ENCODE assay signal across 18 mouse cellular contexts in genomic region chr6:56848974-56849373, GRCm38 (mm10). TPM values are rescaled to one million over a fixed set of nuclear protein-coding genes. Genes with fewer than 3 reads are reported as not detected.
DNase-seq lines count a peak whose midpoint lies in the region; ATAC-seq lines count a peak whose summit lies in the region.
"Had no signal": no experiment of that assay in that cellular context is flagged by ENCODE, and none has a peak within 500 bp of the region (broad histone marks: within the 10 kb centered on the region; RNA-seq: fewer than 3 reads in every experiment).

No protein-coding gene starts in this region.

- ATAC-seq in lung, embryonic 16.5 days (ENCODE audit: low read depth) = 0 out of 2 replicates have a peak, but pooled peaks have one; percentile 28
- no peak for ATAC-seq in midbrain, embryonic 16.5 days
- ATAC-seq: activated CD4-positive, CD25-positive, alpha-beta regulatory T cell, adult 4 months; forebrain, embryonic 14.5 days; forebrain, postnatal 0 days had no signal

- H3K27ac ChIP-seq in lung, embryonic 16.5 days (ENCODE audit: low read length) = no peak overlapping the region
- no peak overlapping the region for H3K27ac ChIP-seq in midbrain, embryonic 16.5 days (ENCODE audit: low read length)
- H3K27ac ChIP-seq: hindbrain, embryonic 12.5 days; hindbrain, embryonic 15.5 days had no signal

- H3K27me3 ChIP-seq in lung, embryonic 16.5 days (ENCODE audit: control insufficient read depth, insufficient read depth, low read depth, low read length) = no peaks in the 10 kb centered on the region
- H3K27me3 ChIP-seq in midbrain, embryonic 16.5 days (ENCODE audit: control insufficient read depth, insufficient read depth, low read depth, low read length) = no peaks in the 10 kb centered on the region
- H3K27me3 ChIP-seq: hindbrain, embryonic 12.5 days; hindbrain, embryonic 15.5 days had no signal

- no peaks in the 10 kb centered on the region for H3K9me3 ChIP-seq in lung, embryonic 16.5 days (ENCODE audit: control insufficient read depth, low read length)
- no peaks in the 10 kb centered on the region for H3K9me3 ChIP-seq in midbrain, embryonic 16.5 days (replicated peaks; ENCODE audit: control insufficient read depth, low read length, poor library complexity, severe bottlenecking)
- H3K9me3 ChIP-seq: hindbrain, embryonic 12.5 days; hindbrain, embryonic 15.5 days had no signal

- H3K4me3 ChIP-seq in lung, embryonic 16.5 days (ENCODE audit: low read length) = no peak overlapping the region
- no peak overlapping the region for H3K4me3 ChIP-seq in midbrain, embryonic 16.5 days (ENCODE audit: low read depth, low read length)
- H3K4me3 ChIP-seq: hindbrain, embryonic 12.5 days; hindbrain, embryonic 15.5 days had no signal

- H3K4me1 ChIP-seq in lung, embryonic 16.5 days (replicated peaks; ENCODE audit: control insufficient read depth, insufficient read depth, low read length) = no peaks in the 10 kb centered on the region
- no peaks in the 10 kb centered on the region for H3K4me1 ChIP-seq in midbrain, embryonic 16.5 days (ENCODE audit: control insufficient read depth, insufficient read depth, low read length)
- H3K4me1 ChIP-seq: hindbrain, embryonic 12.5 days; hindbrain, embryonic 15.5 days had no signal

- H3K36me3 ChIP-seq in lung, embryonic 16.5 days (ENCODE audit: control insufficient read depth, insufficient read depth, low read length) = peaks cover 7% of the 10 kb centered on the region; the same call in 1 of the 2 replicates
- H3K36me3 ChIP-seq in midbrain, embryonic 16.5 days (ENCODE audit: control insufficient read depth, insufficient read depth, low read length) = no peaks in the 10 kb centered on the region
- H3K36me3 ChIP-seq: hindbrain, embryonic 12.5 days; hindbrain, embryonic 15.5 days had no signal

- no peak overlapping the region for H3K9ac ChIP-seq in lung, embryonic 16.5 days (ENCODE audit: low read length)
- H3K9ac ChIP-seq in midbrain, embryonic 16.5 days (ENCODE audit: low read depth, low read length) = no peak overlapping the region
- H3K9ac ChIP-seq: forebrain, postnatal 0 days; hindbrain, embryonic 12.5 days; hindbrain, embryonic 15.5 days had no signal

- no peak overlapping the region for H3K4me2 ChIP-seq in lung, embryonic 16.5 days (ENCODE audit: low read depth, low read length)
- H3K4me2 ChIP-seq in midbrain, embryonic 16.5 days (ENCODE audit: low read length) = no peak overlapping the region
- H3K4me2 ChIP-seq: hindbrain, embryonic 12.5 days; hindbrain, embryonic 15.5 days had no signal

- no peak for DNase-seq in lung, postnatal 10 days
- DNase-seq in Muller cell, postnatal 12 days (ENCODE audit: inconsistent ontology term) = peak; percentile 56
- DNase-seq in R1 (ENCODE audit: low read depth, low spot score) = peak; percentile 9
- DNase-seq in neural tube, embryonic 10.5 days (ENCODE audit: extremely low spot score, low spot score) = no peak
- DNase-seq: adrenal gland, adult 8-10 months; adrenal gland, postnatal 25 days; cerebellum, adult 11-12 months; cerebellum, adult 9-10 months; cerebellum, postnatal 14 days; forebrain, postnatal 0 days; gastrocnemius, postnatal 25 days; heart, adult 18-20 months had no signal

- WGBS in lung, embryonic 16.5 days = 83% methylated on average over 3 of the region's 3 CpGs
- 89% methylated on average over 3 of the region's 3 CpGs for WGBS in midbrain, embryonic 16.5 days

RNA-seq across cellular contexts. Expression of gene Fkbp9, which starts 17.1 kb away (rescaled TPM):
- polyA plus RNA-seq in lung, embryonic 16.5 days (2015; fragmentation: Nextera tagmentation; extraction: Ambion mirVana) = 172 and 184 TPM in 2 replicates
- polyA plus RNA-seq in midbrain, embryonic 16.5 days (2015; fragmentation: Nextera tagmentation; extraction: Ambion mirVana) = 27.7 and 30.8 TPM in 2 replicates
- polyA plus RNA-seq: activated CD4-positive, CD25-positive, alpha-beta regulatory T cell, adult 4 months had no signal

RNA-seq across cellular contexts. Expression of gene Kbtbd2, which starts 51.4 kb away (rescaled TPM):
- polyA plus RNA-seq in lung, embryonic 16.5 days (2015; fragmentation: Nextera tagmentation; extraction: Ambion mirVana) = 27.8 and 28.3 TPM in 2 replicates
- 23.9 and 29.4 TPM in 2 replicates for polyA plus RNA-seq in midbrain, embryonic 16.5 days (2015; fragmentation: Nextera tagmentation; extraction: Ambion mirVana)

Comparison
In these comparisons a context has a peak if more than half of its experiments do, and no peak if none do; other contexts are left out.
1. DNase-seq: peak in Muller cell, postnatal 12 days (single experiment) and R1 (single experiment); none in lung, postnatal 10 days (single experiment) and neural tube, embryonic 10.5 days (single experiment).